Mouse (Mus musculus): ENCODE results near the gene Scaf1. TPM values are rescaled to one million over a fixed set of nuclear protein-coding genes. Genes with fewer than 3 reads are reported as not detected.

Scaf1 gene
- polyA plus RNA-seq, 1 experiment from 2014 or later: 27.3 TPM

- H3K36me3 ChIP-seq (ENCODE audit: insufficient read depth, low read length): peaks cover 34% of the 10 kb centered on the region; the same call in 1 of the 2 replicates
- WGBS: 3% methylated on average over 22 of the region's 22 CpGs
- peak; percentile 21; the same call in 1 of the 2 replicates for TF ChIP-seq CTCF (IDR thresholded peaks at IDR 0.05; ENCODE audit: low read depth)
- H3K27ac ChIP-seq: peak within 1 kb of the TSS; percentile 47; the same call in 1 of the 2 replicates
- no peaks in the 10 kb centered on the region for H3K27me3 ChIP-seq (ENCODE audit: insufficient read depth, low read length)
- ATAC-seq (replicated peaks; ENCODE audit: low FRiP score, low read depth): peak; percentile 23; the same call in 1 of the 2 replicates
- peak within 1 kb of the TSS; percentile 54 for H3K9ac ChIP-seq (ENCODE audit: low read depth, low read length)
- peak; percentile 95 for DNase-seq (ENCODE audit: low spot score)
- H3K4me3 ChIP-seq (replicated peaks; ENCODE audit: low read depth, low read length): peak within 1 kb of the TSS; percentile 48
- H3K4me2 ChIP-seq (ENCODE audit: low read length): peak within 1 kb of the TSS; percentile 70
- no peaks in the 10 kb centered on the region for H3K9me3 ChIP-seq (replicated peaks; ENCODE audit: low read length)
- peaks cover 10% of the 10 kb centered on the region for H3K4me1 ChIP-seq (replicated peaks; ENCODE audit: insufficient read depth, low read length)
These were observed 41.6 kb downstream of the Scaf1 start, which contains the start of gene Cpt1c for GRCm38 (mm10) chr7:44974383-44975116. Gene Cpt1c, minus strand, starts transcription at chr7:44974851.

GRCm38 (mm10) chr7:44973415-44974130, 42.6 kb downstream of the Scaf1 start:
- Histone ChIP-seq H3K4me2 (ENCODE audit: low read length) (peak overlapping the region; percentile 70), H3K27me3 (ENCODE audit: insufficient read depth, low read length) (no peaks in the 10 kb centered on the region), H3K9ac (ENCODE audit: low read depth, low read length) (peak overlapping the region; percentile 54), H3K4me1 (replicated peaks; ENCODE audit: insufficient read depth, low read length) (peaks cover 10% of the 10 kb centered on the region), H3K4me3 (replicated peaks; ENCODE audit: low read depth, low read length) (peak overlapping the region; percentile 48), H3K27ac (peak overlapping the region; percentile 36; the same call in 1 of the 2 replicates), H3K9me3 (replicated peaks; ENCODE audit: low read length) (no peaks in the 10 kb centered on the region), H3K36me3 (ENCODE audit: insufficient read depth, low read length) (peaks cover 24% of the 10 kb centered on the region; the same call in 1 of the 2 replicates)
- no peak for TF ChIP-seq CTCF (IDR thresholded peaks at IDR 0.05; ENCODE audit: low read depth)
- ATAC-seq (replicated peaks; ENCODE audit: low FRiP score, low read depth): no peak
- 41% methylated on average over 14 of the region's 14 CpGs for WGBS
- no peak for DNase-seq (ENCODE audit: low spot score)

GRCm38 (mm10) chr7:44971142-44971541, 45.0 kb downstream of the Scaf1 start:
- no peaks in the 10 kb centered on the region for H3K9me3 ChIP-seq (replicated peaks; ENCODE audit: low read length)
- ATAC-seq (replicated peaks; ENCODE audit: low FRiP score, low read depth): no peak
- H3K4me2 ChIP-seq (ENCODE audit: low read length): peak overlapping the region; percentile 82
- peaks cover 10% of the 10 kb centered on the region for H3K4me1 ChIP-seq (replicated peaks; ENCODE audit: insufficient read depth, low read length)
- H3K27ac ChIP-seq: no peak overlapping the region
- no peaks in the 10 kb centered on the region for H3K27me3 ChIP-seq (ENCODE audit: insufficient read depth, low read length)
- WGBS: 65% methylated on average over 7 of the region's 7 CpGs
- TF ChIP-seq CTCF (IDR thresholded peaks at IDR 0.05; ENCODE audit: low read depth): no peak
- H3K4me3 ChIP-seq (replicated peaks; ENCODE audit: low read depth, low read length): no peak overlapping the region; the same call in 1 of the 2 replicates
- no peak overlapping the region for H3K9ac ChIP-seq (ENCODE audit: low read depth, low read length)
- no peak for DNase-seq (ENCODE audit: low spot score)
- 0 out of 2 replicates have a peak, but pooled peaks cover 2% of the 10 kb centered on the region for H3K36me3 ChIP-seq (ENCODE audit: insufficient read depth, low read length)

- Histone ChIP-seq H3K4me2 (ENCODE audit: low read length) (peak overlapping the region; percentile 82), H3K36me3 (ENCODE audit: insufficient read depth, low read length) (no peaks in the 10 kb centered on the region), H3K27me3 (ENCODE audit: insufficient read depth, low read length) (no peaks in the 10 kb centered on the region), H3K27ac (peak overlapping the region; percentile 78), H3K9me3 (replicated peaks; ENCODE audit: low read length) (no peaks in the 10 kb centered on the region), H3K4me3 (replicated peaks; ENCODE audit: low read depth, low read length) (peak overlapping the region; percentile 51), H3K9ac (ENCODE audit: low read depth, low read length) (peak overlapping the region; percentile 59), H3K4me1 (replicated peaks; ENCODE audit: insufficient read depth, low read length) (peaks cover 10% of the 10 kb centered on the region)
- ATAC-seq (replicated peaks; ENCODE audit: low FRiP score, low read depth) (peak; percentile 94), DNase-seq (ENCODE audit: low spot score) (peak; percentile 97)
- WGBS: 1% methylated on average over 36 of the region's 36 CpGs
- TF ChIP-seq CTCF (IDR thresholded peaks at IDR 0.05; ENCODE audit: low read depth): no peak
These were observed 45.9 kb downstream of the Scaf1 start for GRCm38 (mm10) chr7:44970231-44970691.

GRCm38 (mm10) chr7:44966638-44967037, 49.5 kb downstream of the Scaf1 start:
- Histone ChIP-seq H3K9me3 (replicated peaks; ENCODE audit: low read length) (no peaks in the 10 kb centered on the region), H3K4me2 (ENCODE audit: low read length) (no peak overlapping the region), H3K27ac (no peak overlapping the region), H3K27me3 (ENCODE audit: insufficient read depth, low read length) (no peaks in the 10 kb centered on the region), H3K4me3 (replicated peaks; ENCODE audit: low read depth, low read length) (no peak overlapping the region), H3K4me1 (replicated peaks; ENCODE audit: insufficient read depth, low read length) (0 out of 2 replicates have a peak, but pooled peaks cover 3% of the 10 kb centered on the region), H3K9ac (ENCODE audit: low read depth, low read length) (no peak overlapping the region), H3K36me3 (ENCODE audit: insufficient read depth, low read length) (0 out of 2 replicates have a peak, but pooled peaks cover 6% of the 10 kb centered on the region)
- no peak for ATAC-seq (replicated peaks; ENCODE audit: low FRiP score, low read depth)
- TF ChIP-seq CTCF (IDR thresholded peaks at IDR 0.05; ENCODE audit: low read depth): peak; percentile 25; the same call in 1 of the 2 replicates
- 75% methylated on average over 15 of the region's 15 CpGs for WGBS
- DNase-seq (ENCODE audit: low spot score): no peak

GRCm38 (mm10) chr7:44965975-44966374, 50.2 kb downstream of the Scaf1 start:
- no peak overlapping the region for H3K4me3 ChIP-seq (replicated peaks; ENCODE audit: low read depth, low read length)
- peak; percentile 37; the same call in 1 of the 2 replicates for TF ChIP-seq CTCF (IDR thresholded peaks at IDR 0.05; ENCODE audit: low read depth)
- ATAC-seq (replicated peaks; ENCODE audit: low FRiP score, low read depth) (no peak), DNase-seq (ENCODE audit: low spot score) (no peak)
- H3K27ac ChIP-seq: no peak overlapping the region
- 79% methylated on average over 7 of the region's 7 CpGs for WGBS
- 0 out of 2 replicates have a peak, but pooled peaks cover 3% of the 10 kb centered on the region for H3K4me1 ChIP-seq (replicated peaks; ENCODE audit: insufficient read depth, low read length)
- 0 out of 2 replicates have a peak, but pooled peaks cover 8% of the 10 kb centered on the region for H3K36me3 ChIP-seq (ENCODE audit: insufficient read depth, low read length)
- H3K9me3 ChIP-seq (replicated peaks; ENCODE audit: low read length): no peaks in the 10 kb centered on the region
- H3K4me2 ChIP-seq (ENCODE audit: low read length): no peak overlapping the region
- no peak overlapping the region for H3K9ac ChIP-seq (ENCODE audit: low read depth, low read length)
- H3K27me3 ChIP-seq (ENCODE audit: insufficient read depth, low read length): no peaks in the 10 kb centered on the region
